Mouse (Mus musculus): Measurements from ENCODE around the gene Mpz.

The Mpz gene

DNA sequence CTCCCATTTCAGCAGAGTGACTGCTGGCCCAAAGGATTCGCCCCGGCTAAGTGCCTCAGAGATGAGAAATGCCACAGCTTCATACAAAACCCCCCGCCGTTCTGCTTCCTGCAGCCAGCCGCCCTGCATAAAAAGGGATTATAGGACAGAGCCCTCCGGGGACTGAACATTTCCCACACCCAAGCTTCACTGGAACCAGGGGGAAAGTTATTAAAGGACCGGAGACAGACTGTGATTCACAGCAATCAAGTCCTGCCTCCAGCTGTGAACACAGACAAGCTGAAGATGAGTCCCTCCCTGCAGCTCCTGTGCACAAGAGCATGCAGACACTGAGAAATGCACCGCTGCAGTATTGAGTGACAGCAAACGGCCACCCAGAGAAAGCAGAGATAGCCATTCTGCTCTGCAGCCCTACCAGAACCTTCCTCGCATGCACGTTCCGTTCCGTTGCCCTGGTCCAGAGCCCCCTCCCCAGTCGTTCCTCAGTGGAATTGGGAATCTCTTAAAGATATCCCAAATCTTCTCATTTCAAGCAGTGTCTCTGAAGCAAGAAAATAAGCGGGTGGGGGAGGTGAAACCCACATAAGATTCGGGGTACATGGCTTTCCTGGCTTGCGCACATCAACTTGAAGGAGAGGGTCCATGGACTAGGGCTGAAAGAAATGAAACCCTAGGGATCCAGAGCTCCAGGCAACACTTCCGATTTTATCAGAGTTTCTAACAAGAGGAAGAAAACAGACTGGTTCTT is 42.8 kb downstream of the Mpz start:
- no peak for TF ChIP-seq GATA4 (IDR thresholded peaks at IDR 0.05; ENCODE audit: insufficient replicate concordance, low read length)

GRCm38 (mm10) chr1:171193911-171194830 is 43.7 kb downstream of the Mpz start:
- no peak for TF ChIP-seq GATA4 (IDR thresholded peaks at IDR 0.05; ENCODE audit: insufficient replicate concordance, low read length)

DNA sequence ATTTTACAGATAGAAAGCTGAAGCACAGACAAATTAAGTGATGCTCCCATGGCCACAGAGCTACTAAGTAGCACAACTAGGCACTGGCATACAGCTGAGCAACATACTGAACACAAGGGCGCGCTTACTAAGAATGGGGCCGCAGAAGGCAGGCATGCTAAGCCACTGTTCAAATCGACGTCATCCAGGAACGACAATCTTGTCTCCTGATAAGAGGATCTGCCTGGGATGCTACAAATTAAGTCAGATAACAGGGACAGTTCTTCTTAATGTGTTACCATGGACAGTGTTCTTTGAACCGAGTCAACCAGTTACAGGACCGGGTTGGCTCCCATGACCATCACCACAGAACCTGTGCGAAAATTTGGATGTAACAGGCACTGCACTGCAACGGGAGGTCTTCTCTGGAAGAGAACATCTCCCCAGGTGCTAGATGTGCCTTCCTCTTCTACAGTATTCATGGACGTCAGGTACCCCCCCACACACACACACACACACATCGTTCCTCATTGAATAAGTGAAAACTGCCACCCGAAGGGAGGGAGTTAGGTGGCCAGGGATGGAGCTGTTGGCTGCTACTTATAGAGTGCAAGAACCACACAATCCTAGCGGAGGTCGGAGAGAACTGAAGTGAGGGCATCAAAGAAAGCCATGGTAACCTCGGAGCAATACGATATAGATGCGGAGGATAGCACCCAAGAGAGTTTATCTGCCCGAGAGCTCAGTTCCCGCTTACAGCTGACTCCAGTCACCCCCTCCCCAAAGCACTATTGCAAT is 44.7 kb downstream of the Mpz start:
- no peak for TF ChIP-seq GATA4 (IDR thresholded peaks at IDR 0.05; ENCODE audit: insufficient replicate concordance, low read length)

GRCm38 (mm10) chr1:171195887-171196397 is 45.4 kb downstream of the Mpz start, which contains the start of gene Pcp4l1:
Gene Pcp4l1 (minus strand): TSS chr1:171196268.
- no peak for TF ChIP-seq GATA4 (IDR thresholded peaks at IDR 0.05; ENCODE audit: insufficient replicate concordance, low read length)

GRCm38 (mm10) chr1:171199532-171199931 is 49.0 kb downstream of the Mpz start:
- TF ChIP-seq GATA4 (IDR thresholded peaks at IDR 0.05; ENCODE audit: insufficient replicate concordance, low read length) = no peak

DNA sequence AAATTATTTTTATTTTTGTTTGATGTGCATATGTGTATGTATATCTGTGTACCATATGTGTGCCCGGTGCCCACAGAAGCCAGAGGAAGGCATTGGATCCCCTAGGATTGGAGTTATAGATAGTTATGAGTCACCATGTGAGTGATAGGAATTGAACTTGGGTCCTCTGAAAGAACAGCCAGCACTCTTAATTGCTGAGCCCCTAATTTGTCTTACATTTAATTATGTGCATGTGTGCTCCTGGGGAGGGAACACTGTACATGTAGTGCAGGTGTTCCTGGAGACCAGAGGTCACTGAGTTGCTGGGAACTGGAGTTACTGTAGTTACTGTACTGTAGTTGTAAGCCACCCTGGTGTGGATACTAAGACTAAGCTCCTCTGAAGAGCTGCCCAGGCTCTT is 50.3 kb downstream of the Mpz start:
- no peak for TF ChIP-seq GATA4 (IDR thresholded peaks at IDR 0.05; ENCODE audit: insufficient replicate concordance, low read length)

DNA sequence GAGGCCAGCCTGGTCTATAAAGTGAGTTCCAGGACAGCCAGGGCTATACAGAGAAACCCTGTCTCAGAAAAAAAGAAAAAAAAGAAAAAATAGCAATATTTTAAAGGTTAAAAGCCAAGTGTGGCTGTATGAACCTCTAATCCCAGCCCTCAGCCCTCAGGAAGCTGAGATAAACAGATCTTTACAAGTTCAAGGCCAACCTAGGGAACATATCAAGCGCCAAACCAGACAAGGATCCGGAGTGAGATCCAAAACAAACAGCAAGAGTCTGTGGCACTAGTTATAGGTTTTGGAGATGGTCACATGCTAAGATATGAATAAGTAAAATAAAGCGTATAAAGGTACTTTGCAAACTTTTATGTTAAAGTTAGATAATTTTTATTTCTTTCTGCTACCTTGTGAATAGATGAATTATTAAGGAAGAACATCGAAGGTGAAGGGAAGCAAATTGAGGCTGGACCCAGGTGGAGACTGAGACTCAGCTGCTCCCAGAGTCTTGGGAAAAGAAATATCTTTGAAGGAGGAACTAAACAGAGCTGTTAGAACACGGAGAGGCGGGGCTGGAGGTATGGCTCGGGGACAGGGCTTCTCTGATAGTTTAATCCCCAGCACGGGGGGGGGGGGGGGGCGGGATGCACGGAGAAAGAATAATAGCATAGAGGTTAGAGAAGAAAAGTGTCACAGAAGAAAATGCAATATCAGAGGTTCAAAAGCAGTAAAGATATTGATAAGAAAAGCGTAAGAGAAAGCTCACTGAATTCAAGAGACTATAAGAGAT is 53.1 kb downstream of the Mpz start:
- no peak for TF ChIP-seq GATA4 (IDR thresholded peaks at IDR 0.05; ENCODE audit: insufficient replicate concordance, low read length)

DNA sequence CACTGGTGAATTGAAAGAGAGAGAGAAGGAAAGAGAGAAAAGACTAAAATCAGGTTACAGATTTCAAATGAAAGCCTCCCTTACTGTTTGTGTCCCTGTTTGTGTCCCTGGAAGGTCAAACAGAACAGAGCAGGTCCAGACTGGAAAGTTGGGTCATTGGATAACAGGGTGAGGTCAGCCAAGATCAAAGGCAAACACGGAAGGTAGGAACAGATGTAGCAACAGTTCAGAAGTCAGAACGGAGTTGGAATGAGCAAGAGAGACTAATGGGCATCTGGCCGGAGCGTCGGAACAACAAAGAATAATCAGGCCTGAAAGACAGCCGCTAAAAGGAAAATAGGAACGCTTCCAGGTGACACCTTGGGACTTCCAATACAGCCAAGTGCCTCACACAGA is 53.7 kb downstream of the Mpz start:
- TF ChIP-seq GATA4 (IDR thresholded peaks at IDR 0.05; ENCODE audit: insufficient replicate concordance, low read length) = 0 out of 2 replicates have a peak, but pooled peaks have one; percentile 38

GRCm38 (mm10) chr1:171205704-171206493 is 55.4 kb downstream of the Mpz start:
- TF ChIP-seq GATA4 (IDR thresholded peaks at IDR 0.05; ENCODE audit: insufficient replicate concordance, low read length) = no peak

DNA sequence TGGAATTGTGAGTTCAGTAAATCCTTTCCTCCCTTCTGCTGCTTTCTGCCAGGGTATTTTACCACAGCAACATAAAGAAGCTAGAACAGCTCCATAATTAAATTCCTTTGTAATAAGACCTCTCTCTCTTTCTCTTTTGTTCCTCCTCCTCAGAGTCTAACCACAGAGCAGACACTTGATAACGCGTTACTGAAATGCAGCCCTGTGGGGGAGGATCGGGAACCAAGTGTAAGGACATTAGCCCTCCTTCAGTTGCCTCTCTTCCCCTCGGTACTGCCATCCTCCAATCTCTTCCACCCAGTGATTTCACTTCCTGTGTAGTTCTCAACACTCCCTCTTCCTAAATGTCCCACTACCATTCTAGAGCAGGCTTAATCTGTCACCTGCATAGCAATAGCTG is 58.9 kb downstream of the Mpz start:
- TF ChIP-seq GATA4 (IDR thresholded peaks at IDR 0.05; ENCODE audit: insufficient replicate concordance, low read length) = no peak

Measured in liver, adult (tissue).